Mouse (Mus musculus): ENCODE results near the gene Cd300ld3.
"Not testable (repeated sequence)": the region's sequence is repeated elsewhere in the genome, so short reads cannot be mapped to it uniquely, and the experiment has no call there.

Cd300ld3 gene

GRCm38 (mm10) chr11:115052991-115053390 is 4.8 kb upstream of the Cd300ld3 start:
- no peak for DNase-seq (ENCODE audit: low spot score)

GRCm38 (mm10) chr11:115052206-115052605 is 4.0 kb upstream of the Cd300ld3 start:
- DNase-seq (ENCODE audit: low spot score): peak; percentile 58

GRCm38 (mm10) chr11:115049282-115049895 is 1.2 kb upstream of the Cd300ld3 start:
- DNase-seq (ENCODE audit: low spot score): no peak

DNA sequence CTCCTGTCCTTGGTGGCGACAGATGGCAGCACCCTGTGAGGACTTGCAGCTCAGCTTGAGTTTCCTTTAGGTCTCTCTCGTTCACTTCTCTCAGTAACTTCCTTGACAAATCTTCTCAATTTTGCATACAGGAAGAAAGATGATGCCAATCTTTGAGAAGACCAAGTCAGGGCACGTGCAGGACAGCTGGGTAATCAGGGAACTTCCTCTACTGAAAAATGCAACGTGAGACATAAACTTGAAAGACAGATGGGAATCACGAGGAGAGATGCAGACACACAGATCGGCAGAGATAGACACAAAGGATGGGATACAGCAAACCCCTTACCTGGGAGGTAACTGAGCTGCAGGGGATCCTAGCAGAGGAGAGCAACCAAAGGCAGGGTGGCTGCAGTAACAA is 10.5 kb downstream of the Cd300ld3 start, which contains the start of gene Cd300ld5:
Gene Cd300ld5 (minus strand): TSS at position 101 of the 400 bp plus-strand sequence.
- DNase-seq (ENCODE audit: low spot score): not testable (repeated sequence)

- not testable (repeated sequence) for DNase-seq (ENCODE audit: low spot score)
Measured at GRCm38 (mm10) chr11:115026912-115027311, 21.3 kb downstream of the Cd300ld3 start, which contains the start of gene Cd300ld4. Cd300ld4 (minus strand) TSS chr11:115027012.

DNA sequence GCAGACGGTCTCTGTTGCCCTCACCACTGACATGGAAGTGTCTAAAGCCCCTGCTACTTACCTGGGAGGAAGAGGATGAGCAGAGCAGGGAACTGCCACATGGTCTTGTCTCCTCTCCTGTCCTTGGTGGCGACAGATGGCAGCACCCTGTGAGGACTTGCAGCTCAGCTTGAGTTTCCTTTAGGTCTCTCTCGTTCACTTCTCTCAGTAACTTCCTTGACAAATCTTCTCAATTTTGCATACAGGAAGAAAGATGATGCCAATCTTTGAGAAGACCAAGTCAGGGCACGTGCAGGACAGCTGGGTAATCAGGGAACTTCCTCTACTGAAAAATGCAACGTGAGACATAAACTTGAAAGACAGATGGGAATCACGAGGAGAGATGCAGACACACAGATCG is 32.1 kb downstream of the Cd300ld3 start, which contains the start of gene Cd300ld2:
Gene Cd300ld2 (minus strand): TSS at position 101 of the 400 bp plus-strand sequence.
- not testable (repeated sequence) for DNase-seq (ENCODE audit: low spot score)

- DNase-seq (ENCODE audit: low spot score): no peak
Measured at GRCm38 (mm10) chr11:115004070-115004469, 44.1 kb downstream of the Cd300ld3 start.

GRCm38 (mm10) chr11:115001474-115002040 is 46.7 kb downstream of the Cd300ld3 start, which contains the start of gene Cd300c2:
Cd300c2 (minus strand) TSS chr11:115001880.
- DNase-seq (ENCODE audit: low spot score): no peak
